Mouse (Mus musculus) urinary bladder, adult 18-20 months (tissue): Measurements from ENCODE around the gene Magi2.
"Not testable (repeated sequence)": the region's sequence is repeated elsewhere in the genome, so short reads cannot be mapped to it uniquely, and the experiment has no call there.

Experiments used
- DNase-seq, 2 experiments: peaks; one replicate each; pipeline ENCODE4 v3.0.0; 2022; ENCODE audit warnings: low spot score in 2 of 2, mixed read lengths in 2 of 2

Magi2 gene

GRCm38 (mm10) chr5:19429290-19429689 lies 202.5 kb downstream of the Magi2 start:
- DNase-seq = peak; percentile 1 to 8

- no peak for DNase-seq
These were observed 235.7 kb downstream of the Magi2 start for GRCm38 (mm10) chr5:19462541-19462940.

- DNase-seq = no peak
These were observed 238.5 kb downstream of the Magi2 start for GRCm38 (mm10) chr5:19465383-19465782.

- no peak for DNase-seq
These were observed 246.1 kb downstream of the Magi2 start for GRCm38 (mm10) chr5:19472851-19473439.

GRCm38 (mm10) chr5:19482981-19483380 lies 256.1 kb downstream of the Magi2 start:
- DNase-seq = no peak

- no peak for DNase-seq
These were observed 261.1 kb downstream of the Magi2 start for GRCm38 (mm10) chr5:19487947-19488346.

GRCm38 (mm10) chr5:19501005-19501404 lies 274.2 kb downstream of the Magi2 start:
- DNase-seq = no peak

- DNase-seq = no peak
These were observed 295.3 kb downstream of the Magi2 start for GRCm38 (mm10) chr5:19522168-19522567.

- no peak for DNase-seq
These were observed 312.5 kb downstream of the Magi2 start for GRCm38 (mm10) chr5:19539348-19539747.

GRCm38 (mm10) chr5:19546424-19546823 lies 319.6 kb downstream of the Magi2 start:
- DNase-seq = no peak

- no peak for DNase-seq
These were observed 320.1 kb downstream of the Magi2 start for GRCm38 (mm10) chr5:19546900-19547299.

- no peak for DNase-seq
These were observed 326.7 kb downstream of the Magi2 start for GRCm38 (mm10) chr5:19553510-19553909.

GRCm38 (mm10) chr5:19565636-19566035 lies 338.8 kb downstream of the Magi2 start:
- no peak for DNase-seq

- DNase-seq = not testable (repeated sequence)
These were observed 339.3 kb downstream of the Magi2 start for GRCm38 (mm10) chr5:19566136-19566535.

GRCm38 (mm10) chr5:19607700-19608099 lies 380.9 kb downstream of the Magi2 start:
- DNase-seq = no peak

GRCm38 (mm10) chr5:19611788-19612187 lies 385.0 kb downstream of the Magi2 start:
- no peak for DNase-seq

GRCm38 (mm10) chr5:19621678-19622077 lies 394.8 kb downstream of the Magi2 start:
- no peak for DNase-seq

GRCm38 (mm10) chr5:19633976-19634375 lies 407.1 kb downstream of the Magi2 start:
- DNase-seq = no peak

- DNase-seq = no peak
These were observed 411.0 kb downstream of the Magi2 start for GRCm38 (mm10) chr5:19637789-19638188.

- no peak for DNase-seq
These were observed 429.1 kb downstream of the Magi2 start for GRCm38 (mm10) chr5:19655986-19656385.

- DNase-seq = no peak
These were observed 439.6 kb downstream of the Magi2 start for GRCm38 (mm10) chr5:19666416-19666815.

- no peak for DNase-seq
These were observed 490.5 kb downstream of the Magi2 start for GRCm38 (mm10) chr5:19717296-19717695.

GRCm38 (mm10) chr5:19726277-19726676 lies 499.4 kb downstream of the Magi2 start:
- no peak for DNase-seq

GRCm38 (mm10) chr5:19745376-19745775 lies 518.5 kb downstream of the Magi2 start:
- DNase-seq = no peak
